Mouse (Mus musculus) intestine, embryonic 14.5 days (tissue): ENCODE results near the gene Fat2. TPM values are rescaled to one million over a fixed set of nuclear protein-coding genes. Genes with fewer than 3 reads are reported as not detected.

Source experiments
- ATAC-seq: fragments of 200-750 bp; cut with Nextera tagmentation; replicated peaks from 2 replicates; pipeline ENCODE4 v1.8.0; 2017; ENCODE audit warnings: low read depth, moderate number of reproducible peaks, moderate TSS enrichment, moderate library complexity; ENCODE audit not compliant: low FRiP score, low TSS enrichment
- DNase-seq: peaks from one replicate; pipeline ENCODE4 v3.0.0-alpha.2; 2018; ENCODE audit warnings: low spot score
- H3K27ac ChIP-seq: fragments of 300-500 bp; sonication (generic); 2 replicates; pipeline ENCODE4 v1.5.1; 2014; ENCODE audit warnings: low read depth, mild to moderate bottlenecking, control low read depth
- H3K27me3 ChIP-seq: fragments of 300-500 bp; sonication (generic); replicated peaks from 2 replicates; pipeline ENCODE4 v1.6.1; 2014; ENCODE audit warnings: low read length, control low read depth; ENCODE audit not compliant: control insufficient read depth, insufficient read depth
- H3K36me3 ChIP-seq: fragments of 300-500 bp; sonication (generic); 2 replicates; pipeline ENCODE4 v1.6.1; 2014; ENCODE audit warnings: low read length, control low read depth; ENCODE audit not compliant: control insufficient read depth, insufficient read depth
- H3K4me1 ChIP-seq: fragments of 300-500 bp; sonication (generic); replicated peaks from 2 replicates; pipeline ENCODE4 v1.6.1; 2014; ENCODE audit warnings: low read length, control low read depth, mixed read lengths; ENCODE audit not compliant: control insufficient read depth, insufficient read depth
- H3K4me2 ChIP-seq: fragments of 300-500 bp; sonication (generic); 2 replicates; pipeline ENCODE4 v1.6.1; 2014; ENCODE audit warnings: low read length
- H3K4me3 ChIP-seq: fragments of 300-500 bp; sonication (generic); 2 replicates; pipeline ENCODE4 v1.5.1; 2014; ENCODE audit warnings: low read depth, low read length, control low read depth, mixed read lengths
- H3K9ac ChIP-seq: fragments of 300-500 bp; sonication (generic); 2 replicates; pipeline ENCODE4 v1.6.1; 2014; ENCODE audit warnings: mild to moderate bottlenecking, low read length
- H3K9me3 ChIP-seq: fragments of 300-500 bp; sonication (generic); 2 replicates; pipeline ENCODE4 v1.6.1; 2016; ENCODE audit warnings: low read length, control low read depth; ENCODE audit not compliant: control insufficient read depth
- WGBS: fragments of 180-500 bp; shearing (Covaris S2); extraction: QIAGEN DNeasy Blood & Tissue Kit; methylation state at CpG from one replicate; pipeline ENCODE4 v1.1.7; 2014; 5-methylcytosine and 5-hydroxymethylcytosine counted together
- polyA plus RNA-seq: library from polyadenylated mRNA; unstranded; fragments of >200 nt; fragmentation: Nextera tagmentation; extraction: Ambion mirVana; gene quantifications from 2 replicates; pipeline ENCODE4 v1.2.1, GENCODE M21; 2014

Fat2 gene
- polyA plus RNA-seq = 0.07 TPM in 2 replicates

DNA sequence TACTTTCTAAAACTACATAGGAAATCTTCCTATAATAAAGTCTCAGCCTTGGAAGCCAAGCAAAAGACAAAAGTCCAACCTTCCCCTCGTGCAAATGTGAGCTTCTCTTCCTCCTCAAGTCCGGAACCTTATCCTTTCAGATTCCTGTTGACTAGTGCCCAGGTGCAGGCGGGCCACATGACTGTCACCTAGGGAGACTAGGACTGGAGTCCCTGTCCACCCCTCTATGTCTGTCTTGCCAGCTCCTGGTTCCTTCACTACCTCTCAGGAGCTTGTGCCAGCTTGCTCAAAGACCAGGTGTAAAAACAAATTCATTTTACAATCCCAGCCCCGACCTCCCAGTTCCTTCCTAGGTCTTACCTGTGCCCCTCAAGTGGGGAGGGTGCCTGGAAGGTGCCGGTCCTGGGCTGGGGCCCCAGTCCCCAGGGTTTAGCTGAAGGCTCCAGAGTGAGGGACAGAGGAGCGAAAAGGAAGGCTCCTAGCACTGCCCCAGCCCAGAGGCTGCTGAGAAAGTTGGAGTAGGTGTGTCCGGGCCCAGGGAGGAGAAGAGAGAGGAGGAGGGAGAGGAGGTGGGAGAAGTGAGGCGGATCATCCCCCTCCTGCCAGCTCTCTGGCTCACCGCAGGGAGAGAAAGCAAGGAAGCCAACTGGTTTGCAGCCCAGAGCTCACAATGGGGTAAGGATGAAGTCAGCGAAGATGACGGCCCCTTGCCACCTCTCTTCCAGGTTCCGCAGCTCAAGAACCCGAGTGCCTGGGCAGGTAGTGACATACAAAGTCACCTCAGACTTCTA is at the start of gene Fat2:
Gene Fat2, minus strand, starts transcription at position 464 of the 791 bp plus-strand sequence.
- ATAC-seq (no peak), DNase-seq (no peak)
- Histone ChIP-seq H3K4me1 (no peaks in the 10 kb centered on the region), H3K9me3 (no peaks in the 10 kb centered on the region), H3K9ac (no peak within 1 kb of the TSS), H3K27me3 (no peaks in the 10 kb centered on the region), H3K4me2 (no peak within 1 kb of the TSS), H3K4me3 (no peak within 1 kb of the TSS), H3K36me3 (no peaks in the 10 kb centered on the region), H3K27ac (no peak within 1 kb of the TSS)
- WGBS = 41% methylated on average over 13 of the region's 13 CpGs

DNA sequence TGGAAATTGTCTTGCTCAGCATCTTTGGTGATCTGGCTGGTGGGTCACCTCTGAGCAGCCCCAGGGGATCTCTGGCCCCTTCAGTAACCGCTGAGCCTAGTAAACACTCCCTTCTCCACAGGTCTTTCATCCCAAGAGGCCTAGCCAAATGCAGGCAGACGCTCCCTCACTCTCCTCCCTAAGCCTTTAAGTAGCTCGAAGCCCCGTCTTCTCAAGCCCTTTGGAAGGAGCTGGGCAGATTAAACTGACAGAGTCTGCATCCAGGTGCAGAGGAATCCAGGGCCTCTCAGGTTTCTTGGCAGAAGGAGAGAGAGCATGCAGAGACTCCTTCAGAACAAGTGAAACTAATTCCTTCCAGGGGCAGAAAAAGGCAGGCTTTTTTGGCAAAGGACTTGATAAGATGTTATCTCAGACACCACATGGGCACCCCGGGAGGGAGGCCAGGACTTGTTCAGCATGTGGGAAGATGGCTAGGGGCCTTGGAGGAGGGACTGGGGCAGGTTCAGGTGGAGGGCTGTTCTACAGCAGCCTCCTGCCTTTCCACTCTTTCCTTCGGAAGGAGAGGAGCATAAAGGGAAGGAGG is 47.2 kb upstream of the Fat2 start:
- no peak overlapping the region for H3K4me2 ChIP-seq
- no peak for DNase-seq
- H3K4me1 ChIP-seq = no peaks in the 10 kb centered on the region
- H3K9me3 ChIP-seq = no peaks in the 10 kb centered on the region
- ATAC-seq = no peak
- 25% methylated on average over 6 of the region's 6 CpGs for WGBS
- no peak overlapping the region for H3K27ac ChIP-seq
- H3K9ac ChIP-seq = no peak overlapping the region
- H3K27me3 ChIP-seq = no peaks in the 10 kb centered on the region
- no peak overlapping the region for H3K4me3 ChIP-seq
- H3K36me3 ChIP-seq = no peaks in the 10 kb centered on the region

- H3K27me3 ChIP-seq = no peaks in the 10 kb centered on the region
- no peak overlapping the region for H3K4me2 ChIP-seq
- 46% methylated on average over 6 of the region's 6 CpGs for WGBS
- H3K9ac ChIP-seq = no peak overlapping the region
- H3K9me3 ChIP-seq = no peaks in the 10 kb centered on the region
- no peaks in the 10 kb centered on the region for H3K36me3 ChIP-seq
- no peak for DNase-seq
- no peak for ATAC-seq
- no peak overlapping the region for H3K27ac ChIP-seq
- no peak overlapping the region for H3K4me3 ChIP-seq
- no peaks in the 10 kb centered on the region for H3K4me1 ChIP-seq
These were observed 44.5 kb upstream of the Fat2 start for GRCm38 (mm10) chr11:55380908-55381307.

GRCm38 (mm10) chr11:55378371-55378770 is 42.0 kb upstream of the Fat2 start:
- DNase-seq (no peak), ATAC-seq (0 out of 2 replicates have a peak, but pooled peaks have one; percentile 47)
- Histone ChIP-seq H3K4me2 (no peak overlapping the region), H3K36me3 (no peaks in the 10 kb centered on the region), H3K27ac (0 out of 2 replicates have a peak overlapping the region, but pooled peaks have one; percentile 24), H3K4me1 (no peaks in the 10 kb centered on the region), H3K9ac (no peak overlapping the region), H3K9me3 (no peaks in the 10 kb centered on the region), H3K27me3 (no peaks in the 10 kb centered on the region), H3K4me3 (no peak overlapping the region)
- 46% methylated on average over 5 of the region's 5 CpGs for WGBS

GRCm38 (mm10) chr11:55373838-55374237 is 37.5 kb upstream of the Fat2 start:
- Histone ChIP-seq H3K4me3 (no peak overlapping the region), H3K9ac (no peak overlapping the region), H3K36me3 (no peaks in the 10 kb centered on the region), H3K27me3 (no peaks in the 10 kb centered on the region), H3K4me2 (no peak overlapping the region), H3K9me3 (no peaks in the 10 kb centered on the region), H3K4me1 (no peaks in the 10 kb centered on the region), H3K27ac (no peak overlapping the region)
- WGBS = 60% methylated on average over 6 of the region's 6 CpGs
- no peak for DNase-seq
- no peak for ATAC-seq

DNA sequence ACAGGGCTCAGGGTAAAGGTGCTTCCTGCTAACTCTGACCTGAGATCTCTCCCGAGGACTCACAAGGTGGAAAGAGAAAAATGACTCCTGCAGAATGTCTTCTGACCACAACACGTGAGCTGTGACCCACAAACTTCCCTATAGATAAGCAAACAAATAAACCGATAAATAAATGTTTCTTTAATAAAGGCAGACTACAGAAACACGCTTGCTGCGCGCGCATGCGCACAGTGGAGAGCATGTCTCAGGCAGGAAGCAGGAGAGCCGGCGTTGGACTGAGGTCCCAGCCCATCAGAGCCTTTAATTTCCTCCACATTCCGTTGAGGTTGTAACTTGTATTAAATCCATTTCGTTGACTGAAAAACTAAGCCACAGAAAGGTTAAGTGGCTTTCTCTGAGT is 37.0 kb upstream of the Fat2 start:
- Histone ChIP-seq H3K9ac (no peak overlapping the region), H3K4me2 (no peak overlapping the region), H3K4me3 (no peak overlapping the region), H3K27me3 (no peaks in the 10 kb centered on the region), H3K9me3 (no peaks in the 10 kb centered on the region), H3K4me1 (no peaks in the 10 kb centered on the region), H3K27ac (no peak overlapping the region), H3K36me3 (no peaks in the 10 kb centered on the region)
- DNase-seq (no peak), ATAC-seq (no peak)
- 82% methylated on average over 12 of the region's 12 CpGs for WGBS

DNA sequence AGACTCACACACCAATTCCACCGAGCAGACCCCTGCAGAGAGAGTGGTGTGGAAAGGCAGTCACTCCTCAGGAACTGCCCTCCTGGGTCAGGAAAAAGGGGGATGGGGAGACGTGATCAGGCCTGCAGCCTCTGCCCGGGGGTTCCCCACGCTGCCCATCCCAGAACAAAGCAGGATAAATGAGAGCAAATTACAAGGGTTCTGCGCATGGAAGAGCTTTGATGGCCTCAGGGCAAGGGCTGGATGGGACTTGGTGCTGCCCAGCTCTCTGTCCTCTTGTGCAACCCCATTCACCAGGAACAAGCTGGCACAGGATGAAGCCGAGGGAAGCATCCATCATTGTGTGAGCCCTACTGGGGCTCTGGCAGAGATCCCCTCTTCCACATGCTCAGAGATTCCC is 35.6 kb upstream of the Fat2 start:
- Histone ChIP-seq H3K9me3 (no peaks in the 10 kb centered on the region), H3K27me3 (no peaks in the 10 kb centered on the region), H3K27ac (no peak overlapping the region), H3K9ac (no peak overlapping the region), H3K36me3 (no peaks in the 10 kb centered on the region), H3K4me3 (no peak overlapping the region), H3K4me1 (no peaks in the 10 kb centered on the region), H3K4me2 (no peak overlapping the region)
- 50% methylated on average over 6 of the region's 6 CpGs for WGBS
- DNase-seq (no peak), ATAC-seq (no peak)

DNA sequence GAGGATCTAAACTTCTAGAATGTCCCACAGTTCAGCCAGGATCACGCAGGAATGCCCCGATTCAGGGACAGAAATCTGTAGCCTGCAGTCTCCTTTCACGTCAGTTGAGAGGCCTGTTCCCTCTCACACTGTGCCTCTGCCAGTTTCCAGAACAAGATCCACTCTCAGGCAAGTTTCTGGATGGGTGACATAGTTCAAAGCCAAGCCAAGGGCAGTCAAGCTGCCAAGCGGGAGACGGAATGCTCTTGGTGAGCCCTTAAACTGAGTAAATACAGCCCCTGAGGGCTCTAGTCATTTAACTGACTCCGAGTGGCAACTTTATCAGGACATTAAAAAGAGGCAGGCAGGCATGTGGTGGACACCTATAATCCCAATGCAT is 32.7 kb upstream of the Fat2 start:
- no peaks in the 10 kb centered on the region for H3K4me1 ChIP-seq
- H3K9ac ChIP-seq = no peak overlapping the region
- DNase-seq = no peak
- no peaks in the 10 kb centered on the region for H3K27me3 ChIP-seq
- H3K9me3 ChIP-seq = no peaks in the 10 kb centered on the region
- no peak overlapping the region for H3K27ac ChIP-seq
- H3K4me3 ChIP-seq = no peak overlapping the region
- H3K36me3 ChIP-seq = no peaks in the 10 kb centered on the region
- no peak overlapping the region for H3K4me2 ChIP-seq
- WGBS = 48% methylated on average over 6 of the region's 6 CpGs
- no peak for ATAC-seq
